Mouse (Mus musculus) hindbrain, embryonic 15.5 days (tissue): ENCODE data around the gene Col4a4. TPM values are rescaled to one million over a fixed set of nuclear protein-coding genes. Genes with fewer than 3 reads are reported as not detected.

Experiments used
- ATAC-seq: fragments of 200-750 bp; cut with Nextera tagmentation; 2 replicates; pipeline ENCODE4 v1.8.0; 2017; ENCODE audit warnings: low read depth, moderate number of reproducible peaks, moderate TSS enrichment; ENCODE audit not compliant: low FRiP score
- H3K27ac ChIP-seq: fragments of 300-500 bp; sonication (generic); replicated peaks from 2 replicates; pipeline ENCODE4 v1.5.1; 2015; ENCODE audit warnings: mild to moderate bottlenecking, inconsistent platforms
- H3K27me3 ChIP-seq: fragments of 300-500 bp; sonication (generic); 2 replicates; pipeline ENCODE4 v1.6.1; 2015; ENCODE audit warnings: control low read depth, inconsistent platforms
- H3K36me3 ChIP-seq: fragments of 300-500 bp; sonication (generic); 2 replicates; pipeline ENCODE4 v1.6.1; 2015; ENCODE audit warnings: control low read depth, inconsistent platforms
- H3K4me1 ChIP-seq: fragments of 300-500 bp; sonication (generic); replicated peaks from 2 replicates; pipeline ENCODE4 v1.6.1; 2015; ENCODE audit warnings: control low read depth, inconsistent platforms
- H3K4me2 ChIP-seq: fragments of 300-500 bp; sonication (generic); 2 replicates; pipeline ENCODE4 v1.6.1; 2015; ENCODE audit warnings: moderate library complexity, mild to moderate bottlenecking, inconsistent platforms
- H3K4me3 ChIP-seq: fragments of 300-500 bp; sonication (generic); 2 replicates; pipeline ENCODE4 v1.5.1; 2015; ENCODE audit warnings: mild to moderate bottlenecking, inconsistent platforms
- H3K9ac ChIP-seq: fragments of 300-500 bp; sonication (generic); 2 replicates; pipeline ENCODE4 v1.6.1; 2015; ENCODE audit warnings: inconsistent platforms
- H3K9me3 ChIP-seq: fragments of 300-500 bp; sonication (generic); 2 replicates; pipeline ENCODE4 v1.6.1; 2016; ENCODE audit warnings: control low read depth, inconsistent platforms
- WGBS: fragments of 180-500 bp; shearing (Covaris S2); methylation state at CpG from one replicate; pipeline ENCODE4 v1.1.7; 2015; 5-methylcytosine and 5-hydroxymethylcytosine counted together
- polyA plus RNA-seq: library from polyadenylated mRNA; unstranded; fragments of >200 nt; fragmentation: Nextera tagmentation; extraction: Ambion mirVana; gene quantifications from 2 replicates; pipeline ENCODE4 v1.2.1, GENCODE M21; 2015

The Col4a4 gene
- polyA plus RNA-seq, 1 experiment from 2014 or later: 0.25 TPM

DNA sequence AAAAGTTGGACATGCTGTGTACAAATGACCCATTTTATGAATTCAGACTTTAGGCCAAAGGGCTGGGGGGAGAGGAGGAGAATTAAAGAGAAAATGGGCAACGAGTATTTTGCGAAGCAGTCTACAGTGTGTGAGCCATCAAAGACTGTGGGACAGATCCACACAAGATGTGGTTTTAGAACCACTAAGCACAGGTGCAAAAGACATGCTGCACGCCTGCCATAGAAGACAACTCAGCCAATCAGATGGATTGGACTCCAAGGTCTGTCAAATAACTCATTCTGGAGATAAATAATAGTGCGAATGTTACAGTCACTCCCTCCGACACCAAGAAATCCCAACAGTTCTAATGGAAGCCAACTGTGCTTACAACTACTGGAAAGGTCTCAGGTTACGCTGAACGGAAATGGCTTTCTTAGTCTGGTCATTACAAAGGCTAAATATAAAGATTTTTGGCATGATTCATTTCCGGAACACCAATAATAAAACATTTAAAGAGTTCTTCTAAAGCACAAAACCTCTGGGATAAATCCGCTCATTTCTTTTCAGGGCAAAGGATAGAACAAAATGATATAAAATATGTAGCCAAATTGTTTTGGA, 25.5 kb upstream of the Col4a4 start:
- ATAC-seq: no peak
- no peaks in the 10 kb centered on the region for H3K27me3 ChIP-seq
- H3K9me3 ChIP-seq: no peaks in the 10 kb centered on the region
- H3K9ac ChIP-seq: no peak overlapping the region
- no peak overlapping the region for H3K4me3 ChIP-seq
- no peaks in the 10 kb centered on the region for H3K36me3 ChIP-seq
- H3K4me2 ChIP-seq: no peak overlapping the region
- H3K4me1 ChIP-seq: no peaks in the 10 kb centered on the region
- WGBS: 91% methylated on average over 9 of the region's 9 CpGs
- no peak overlapping the region for H3K27ac ChIP-seq

DNA sequence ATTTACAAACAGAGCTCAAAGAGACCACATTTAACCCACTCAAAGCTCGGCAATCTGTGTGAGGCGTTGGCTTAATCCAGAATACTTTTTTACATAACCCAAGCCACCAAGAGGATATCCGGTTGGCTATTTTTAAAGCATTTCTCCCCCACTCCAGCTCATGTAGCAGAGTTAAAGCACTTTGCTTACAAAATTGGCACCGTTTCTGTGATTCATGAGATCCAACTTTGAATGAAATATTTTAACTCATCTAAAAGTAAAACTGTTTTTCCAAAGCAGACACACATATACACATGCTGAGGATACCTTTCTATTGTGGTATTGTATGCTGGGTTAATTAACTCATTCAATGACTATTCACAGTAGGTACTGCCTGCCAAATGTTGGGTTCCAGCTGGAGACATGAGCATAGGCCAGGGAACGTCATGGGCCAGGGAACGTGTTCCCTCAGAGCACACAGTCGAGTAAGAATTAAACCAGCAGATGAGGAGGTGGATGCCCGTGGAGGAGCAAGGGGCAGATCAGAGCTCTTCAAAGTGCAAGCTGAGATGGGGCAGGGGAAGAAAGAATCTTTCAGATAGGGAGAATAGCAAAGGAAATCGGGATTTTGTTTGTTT, 22.1 kb upstream of the Col4a4 start:
- Histone ChIP-seq H3K4me3 (no peak overlapping the region), H3K9me3 (no peaks in the 10 kb centered on the region), H3K27me3 (no peaks in the 10 kb centered on the region), H3K4me1 (no peaks in the 10 kb centered on the region), H3K36me3 (no peaks in the 10 kb centered on the region), H3K27ac (no peak overlapping the region), H3K4me2 (no peak overlapping the region), H3K9ac (no peak overlapping the region)
- WGBS: 76% methylated on average over 9 of the region's 9 CpGs
- ATAC-seq: no peak

DNA sequence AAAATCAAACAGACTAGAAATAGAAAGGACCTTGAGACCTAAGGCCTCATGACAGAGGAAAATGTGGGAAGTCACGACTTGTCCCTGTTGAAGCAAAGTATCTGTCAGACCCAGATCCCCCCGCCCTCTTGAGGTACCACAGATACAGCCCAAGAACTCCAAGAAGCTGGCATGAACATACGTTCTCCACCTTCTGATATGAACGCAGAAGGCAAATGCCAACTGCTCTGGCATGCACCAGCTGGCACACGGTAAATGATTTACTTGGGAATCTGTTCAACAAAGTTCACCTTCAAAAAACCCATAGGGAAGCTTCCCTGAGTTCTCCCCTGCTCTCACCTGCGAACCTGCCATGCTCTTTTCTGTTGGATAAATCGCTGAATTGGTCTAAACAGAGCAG, 19.2 kb upstream of the Col4a4 start:
- WGBS: 79% methylated on average over 7 of the region's 7 CpGs
- no peak overlapping the region for H3K4me3 ChIP-seq
- no peak overlapping the region for H3K4me2 ChIP-seq
- no peaks in the 10 kb centered on the region for H3K27me3 ChIP-seq
- H3K36me3 ChIP-seq: no peaks in the 10 kb centered on the region
- H3K27ac ChIP-seq: no peak overlapping the region
- H3K9me3 ChIP-seq: no peaks in the 10 kb centered on the region
- ATAC-seq: no peak
- no peak overlapping the region for H3K9ac ChIP-seq
- no peaks in the 10 kb centered on the region for H3K4me1 ChIP-seq

DNA sequence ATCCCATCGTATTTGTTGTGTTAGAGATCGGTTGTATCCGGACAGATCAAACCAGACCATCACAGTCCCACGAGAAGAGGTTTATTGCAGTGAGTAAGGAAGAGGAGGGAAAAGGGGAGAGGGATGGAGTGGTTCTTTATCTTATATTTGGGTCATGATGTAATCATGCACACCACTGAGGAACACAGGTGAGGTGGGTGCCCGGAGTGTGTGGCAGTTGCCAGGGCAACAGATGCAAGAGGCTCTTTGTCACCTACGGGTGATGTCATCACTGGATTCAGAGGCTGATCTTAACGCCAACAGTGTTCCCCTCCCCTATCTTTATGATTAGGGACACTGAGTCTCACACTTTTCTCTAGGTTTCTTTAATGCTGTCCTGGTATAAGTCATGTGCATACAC, 18.7 kb upstream of the Col4a4 start:
- Histone ChIP-seq H3K36me3 (no peaks in the 10 kb centered on the region), H3K9ac (no peak overlapping the region), H3K9me3 (no peaks in the 10 kb centered on the region), H3K27me3 (no peaks in the 10 kb centered on the region), H3K4me1 (no peaks in the 10 kb centered on the region), H3K4me3 (no peak overlapping the region), H3K27ac (no peak overlapping the region), H3K4me2 (no peak overlapping the region)
- WGBS: 89% methylated on average over 7 of the region's 7 CpGs
- ATAC-seq: no peak; the same call in 1 of the 2 replicates

DNA sequence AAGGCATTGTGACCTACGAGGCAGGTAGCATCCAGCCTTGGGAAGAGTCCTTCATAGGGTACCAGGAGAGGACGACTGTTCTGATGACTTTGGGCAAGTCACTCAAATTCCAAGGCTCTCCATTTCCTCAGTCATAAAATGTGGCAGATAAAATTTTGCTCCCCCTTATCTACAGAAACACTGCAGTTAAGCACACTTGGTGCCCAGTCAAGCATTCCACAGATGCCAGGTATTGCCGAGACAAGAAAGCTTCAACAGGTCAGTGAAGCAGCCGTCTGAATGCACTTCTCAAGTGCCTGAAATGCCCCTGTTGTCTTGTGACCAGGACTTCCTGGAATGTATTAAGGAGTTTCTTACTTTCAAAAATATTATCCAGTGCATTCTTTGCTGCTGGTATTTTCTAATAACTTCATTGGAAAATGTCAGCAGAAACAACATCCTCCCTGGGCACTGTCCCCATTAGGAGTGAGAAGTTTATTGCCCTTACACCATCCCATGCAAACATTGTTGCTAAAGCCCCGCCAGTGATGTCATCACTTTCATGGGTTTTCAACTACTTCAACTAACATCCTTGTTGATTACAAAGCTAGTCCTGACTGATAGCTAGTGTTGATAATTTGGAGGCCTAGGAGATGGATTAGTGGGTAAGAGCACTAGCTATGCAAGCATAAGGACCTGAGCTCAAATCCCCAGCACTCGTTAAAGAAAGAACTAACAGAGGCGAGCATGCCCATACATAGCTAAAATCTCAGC, 16.7 kb upstream of the Col4a4 start:
- Histone ChIP-seq H3K4me3 (no peak overlapping the region), H3K9ac (no peak overlapping the region), H3K4me1 (no peaks in the 10 kb centered on the region), H3K27ac (no peak overlapping the region), H3K27me3 (no peaks in the 10 kb centered on the region), H3K4me2 (no peak overlapping the region), H3K9me3 (no peaks in the 10 kb centered on the region), H3K36me3 (no peaks in the 10 kb centered on the region)
- 80% methylated on average over 7 of the region's 7 CpGs for WGBS
- ATAC-seq: no peak

DNA sequence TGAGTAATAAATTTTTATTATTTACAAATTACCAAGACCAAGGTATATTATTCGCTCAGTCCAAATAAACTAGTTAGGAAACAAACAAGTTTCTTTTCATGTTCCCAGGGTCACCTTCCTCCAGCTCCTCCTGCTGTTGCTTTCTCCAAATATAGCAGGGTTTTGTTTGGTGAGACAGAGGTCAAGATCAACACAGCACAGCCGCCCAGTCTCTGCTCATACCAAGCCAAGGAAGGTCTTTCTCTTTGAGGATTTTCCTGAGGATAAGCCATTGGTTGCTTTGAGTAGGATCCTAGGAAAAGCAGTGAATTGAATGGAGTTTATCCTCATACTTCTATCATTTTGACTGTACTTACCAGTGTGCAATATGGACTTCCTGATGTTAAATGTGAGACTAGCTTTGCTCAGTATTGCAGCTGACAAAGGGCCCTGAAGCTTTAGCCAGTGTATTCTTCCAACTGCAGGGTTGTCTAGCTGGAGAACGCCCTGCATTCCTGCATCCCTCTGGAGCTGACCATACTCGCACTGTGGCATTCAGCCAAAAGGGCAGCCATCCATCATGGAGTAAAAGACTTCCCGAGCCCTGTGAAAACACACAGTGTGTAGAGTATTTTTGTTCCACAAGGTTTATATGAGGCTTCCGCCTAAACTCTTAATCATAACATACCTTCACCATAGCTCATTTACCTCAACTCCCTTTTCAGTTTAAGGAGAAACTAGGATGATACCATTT, 10.4 kb upstream of the Col4a4 start:
- Histone ChIP-seq H3K36me3 (no peaks in the 10 kb centered on the region), H3K9ac (no peak overlapping the region), H3K4me1 (no peaks in the 10 kb centered on the region), H3K9me3 (no peaks in the 10 kb centered on the region), H3K4me2 (no peak overlapping the region), H3K27ac (no peak overlapping the region), H3K4me3 (no peak overlapping the region), H3K27me3 (no peaks in the 10 kb centered on the region)
- ATAC-seq: 0 out of 2 replicates have a peak, but pooled peaks have one; percentile 48
- WGBS: 60% methylated on average over 6 of the region's 6 CpGs

DNA sequence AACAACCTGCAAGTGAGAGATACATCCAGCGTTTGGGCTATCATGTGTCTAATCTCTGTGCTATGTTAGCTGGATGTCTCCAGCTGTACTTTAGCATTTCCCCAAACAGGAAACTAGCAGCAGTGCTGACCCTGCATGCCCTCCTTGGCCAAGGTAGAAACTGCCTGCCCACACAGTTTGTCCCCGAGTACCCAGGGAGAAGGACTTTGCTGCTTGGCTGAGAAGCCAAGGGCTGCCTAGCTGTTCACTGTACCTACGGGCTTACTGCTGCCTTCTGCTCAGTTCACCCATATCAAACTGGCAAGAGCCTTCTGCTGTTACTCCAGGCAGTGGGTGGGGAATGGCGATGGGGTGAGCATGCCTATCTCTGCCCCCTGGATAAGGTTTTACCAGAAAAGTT, 3.6 kb upstream of the Col4a4 start:
- peaks cover 10% of the 10 kb centered on the region; the same call in 1 of the 2 replicates for H3K27me3 ChIP-seq
- H3K9ac ChIP-seq: no peak overlapping the region
- no peak overlapping the region for H3K4me2 ChIP-seq
- H3K27ac ChIP-seq: no peak overlapping the region
- H3K4me3 ChIP-seq: no peak overlapping the region
- H3K9me3 ChIP-seq: no peaks in the 10 kb centered on the region
- H3K4me1 ChIP-seq: peaks cover 12% of the 10 kb centered on the region
- WGBS: 75% methylated on average over 4 of the region's 4 CpGs
- ATAC-seq: no peak
- no peaks in the 10 kb centered on the region for H3K36me3 ChIP-seq

DNA sequence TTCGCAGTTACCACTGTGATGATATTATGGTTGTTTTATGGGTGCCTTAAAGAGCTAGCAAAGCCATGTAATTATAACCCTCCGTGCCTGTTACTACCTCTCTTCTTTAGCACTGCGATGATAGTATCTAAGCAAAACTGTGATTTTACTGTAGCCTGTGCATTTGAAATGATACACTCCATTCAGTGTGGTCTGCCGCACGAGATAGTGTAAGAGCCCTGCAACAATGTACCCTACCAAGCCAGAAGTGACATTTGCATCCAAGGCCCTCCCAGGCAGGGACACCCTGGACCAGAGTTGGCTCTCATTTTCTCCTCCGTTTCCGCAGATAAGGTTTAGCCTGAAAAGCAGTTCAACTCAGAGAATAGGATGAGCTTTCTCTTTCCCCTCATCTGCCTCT, 668 bp downstream of the Col4a4 start:
- no peak for ATAC-seq
- no peaks in the 10 kb centered on the region for H3K36me3 ChIP-seq
- H3K4me1 ChIP-seq: peaks cover 12% of the 10 kb centered on the region
- no peak overlapping the region for H3K9ac ChIP-seq
- H3K27ac ChIP-seq: no peak overlapping the region
- peak overlapping the region; percentile 72 for H3K4me2 ChIP-seq
- WGBS: 76% methylated on average over 7 of the region's 7 CpGs
- H3K4me3 ChIP-seq: peak overlapping the region; percentile 37; the same call in 1 of the 2 replicates
- no peaks in the 10 kb centered on the region for H3K9me3 ChIP-seq
- H3K27me3 ChIP-seq: peaks cover 10% of the 10 kb centered on the region; the same call in 1 of the 2 replicates

DNA sequence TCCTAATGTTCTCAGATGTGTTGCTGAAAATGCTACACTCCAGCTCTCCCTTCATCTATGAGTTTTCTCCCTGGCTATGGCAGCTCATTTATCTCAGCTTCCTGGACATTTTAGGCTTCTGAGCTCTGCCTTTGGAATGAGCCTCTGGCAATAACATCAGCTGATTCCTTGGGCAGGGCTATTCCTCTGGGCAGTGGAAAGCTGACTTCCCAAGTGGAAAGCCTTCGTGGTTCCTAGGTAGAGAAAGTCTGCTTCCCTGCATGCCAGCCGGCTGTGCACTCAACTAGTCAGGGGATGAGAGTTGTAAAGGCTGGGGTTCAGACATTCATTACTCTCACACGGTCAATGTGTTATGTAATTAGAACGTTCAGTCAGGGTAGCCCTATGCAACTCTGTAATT, 8.3 kb downstream of the Col4a4 start:
- H3K4me1 ChIP-seq: no peaks in the 10 kb centered on the region
- 68% methylated on average over 4 of the region's 4 CpGs for WGBS
- no peak for ATAC-seq
- H3K36me3 ChIP-seq: no peaks in the 10 kb centered on the region
- H3K27me3 ChIP-seq: no peaks in the 10 kb centered on the region
- H3K27ac ChIP-seq: no peak overlapping the region
- H3K9me3 ChIP-seq: no peaks in the 10 kb centered on the region
- no peak overlapping the region for H3K9ac ChIP-seq
- H3K4me2 ChIP-seq: no peak overlapping the region
- H3K4me3 ChIP-seq: no peak overlapping the region

DNA sequence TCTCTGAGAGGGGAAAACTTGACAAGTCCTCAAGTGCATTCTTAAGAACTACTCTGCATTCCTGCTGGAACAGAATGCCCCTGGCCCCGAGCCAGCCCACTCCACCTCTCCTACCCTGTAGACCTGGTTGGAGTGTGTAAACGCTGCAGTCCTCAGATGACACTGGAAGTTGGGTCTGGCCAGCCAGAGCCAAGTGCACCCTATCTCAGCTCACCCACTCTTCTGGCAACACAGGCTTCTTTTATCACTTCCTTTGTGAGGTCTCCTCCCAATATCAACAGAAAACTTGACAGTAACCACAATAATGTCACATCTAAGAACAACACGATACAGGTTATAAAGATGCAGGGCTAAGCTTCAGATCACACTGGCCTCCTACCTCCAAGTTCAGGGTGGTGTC, 8.7 kb downstream of the Col4a4 start:
- WGBS: 87% methylated on average over 3 of the region's 3 CpGs

DNA sequence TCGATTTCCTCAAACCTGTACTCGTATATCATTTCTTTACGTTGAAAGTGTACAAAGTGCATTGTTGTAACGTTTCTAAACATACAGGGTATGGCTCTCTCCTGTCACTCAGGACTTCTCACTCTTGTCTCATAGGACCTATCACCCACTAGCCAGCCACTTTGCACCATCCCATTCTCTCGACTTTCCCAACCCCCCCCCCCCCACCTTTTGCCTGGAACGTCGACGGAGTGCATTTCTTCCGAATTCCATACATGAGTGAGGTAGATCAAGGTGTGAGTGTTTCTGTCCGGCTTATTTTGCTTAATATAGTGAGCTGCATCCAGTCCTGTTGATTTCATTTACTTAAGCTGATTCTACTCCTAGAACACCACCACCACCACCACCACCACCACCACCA, 9.3 kb downstream of the Col4a4 start:
- no peaks in the 10 kb centered on the region for H3K36me3 ChIP-seq
- no peak overlapping the region for H3K27ac ChIP-seq
- no peaks in the 10 kb centered on the region for H3K27me3 ChIP-seq
- H3K4me1 ChIP-seq: no peaks in the 10 kb centered on the region
- no peak overlapping the region for H3K4me3 ChIP-seq
- no peaks in the 10 kb centered on the region for H3K9me3 ChIP-seq
- H3K9ac ChIP-seq: no peak overlapping the region
- ATAC-seq: no peak
- H3K4me2 ChIP-seq: no peak overlapping the region
- WGBS: 88% methylated on average over 10 of the region's 10 CpGs

More for the DNA sequence above, 8.7 kb downstream of the Col4a4 start:
- Histone ChIP-seq H3K9me3 (no peaks in the 10 kb centered on the region), H3K4me2 (no peak overlapping the region), H3K27me3 (no peaks in the 10 kb centered on the region), H3K9ac (no peak overlapping the region), H3K4me1 (no peaks in the 10 kb centered on the region), H3K27ac (no peak overlapping the region), H3K36me3 (no peaks in the 10 kb centered on the region), H3K4me3 (no peak overlapping the region)
- no peak for ATAC-seq

DNA sequence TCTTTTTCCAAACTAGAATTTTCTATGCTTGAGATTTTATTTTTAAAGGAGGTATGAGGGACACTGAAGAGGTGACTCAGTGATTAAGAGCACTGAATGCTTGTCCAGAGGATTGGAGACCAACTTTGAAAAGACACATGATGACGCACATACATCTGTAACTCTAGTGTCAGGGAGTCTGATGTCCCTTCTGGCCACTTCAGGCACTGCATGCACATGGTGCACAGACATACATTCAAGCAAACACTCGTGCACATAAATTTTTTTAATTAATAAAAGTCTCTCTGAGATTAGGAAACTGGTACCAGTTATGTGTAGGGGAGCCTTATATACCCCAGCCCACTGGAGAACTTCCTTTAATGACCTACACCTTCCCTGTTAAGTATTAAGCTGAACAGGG, 10.5 kb downstream of the Col4a4 start:
- no peak overlapping the region for H3K4me2 ChIP-seq

More for the DNA sequence above, 10.5 kb downstream of the Col4a4 start:
- no peaks in the 10 kb centered on the region for H3K36me3 ChIP-seq
- no peak overlapping the region for H3K9ac ChIP-seq
- ATAC-seq: no peak
- H3K27me3 ChIP-seq: no peaks in the 10 kb centered on the region
- no peaks in the 10 kb centered on the region for H3K9me3 ChIP-seq
- H3K27ac ChIP-seq: no peak overlapping the region
- H3K4me3 ChIP-seq: no peak overlapping the region
- WGBS: 84% methylated on average over 2 of the region's 2 CpGs
- H3K4me1 ChIP-seq: no peaks in the 10 kb centered on the region
